Mouse (Mus musculus) midbrain, postnatal 0 days (tissue): ENCODE data around the gene Rab25. TPM values are rescaled to one million over a fixed set of nuclear protein-coding genes. Genes with fewer than 3 reads are reported as not detected.
A peak's percentile ranks its signal among the peaks of the same experiment; 100 is the strongest.
"Not testable (repeated sequence)": the region's sequence is repeated elsewhere in the genome, so short reads cannot be mapped to it uniquely, and the experiment has no call there.

ENCODE experiments used
- ATAC-seq: fragments of 200-750 bp; cut with Nextera tagmentation; 2 replicates; pipeline ENCODE4 v1.8.0; 2017; ENCODE audit warnings: moderate number of reproducible peaks, mild to moderate bottlenecking, moderate TSS enrichment, moderate library complexity; ENCODE audit not compliant: low FRiP score
- DNase-seq: peaks from one replicate; pipeline ENCODE4 v3.0.0-alpha.2; 2015; ENCODE audit warnings: low spot score
- H3K27ac ChIP-seq: fragments of 300-500 bp; sonication (generic); 2 replicates; pipeline ENCODE4 v1.5.1; 2014; ENCODE audit warnings: low read depth, mild to moderate bottlenecking, low read length, mixed read lengths
- H3K27me3 ChIP-seq: fragments of 300-500 bp; sonication (generic); 2 replicates; pipeline ENCODE4 v1.6.1; 2014; ENCODE audit warnings: low read length, control low read depth, mixed read lengths; ENCODE audit not compliant: insufficient read depth
- H3K36me3 ChIP-seq: fragments of 300-500 bp; sonication (generic); 2 replicates; pipeline ENCODE4 v1.6.1; 2014; ENCODE audit warnings: low read length, control low read depth, mixed read lengths; ENCODE audit not compliant: insufficient read depth
- H3K4me1 ChIP-seq: fragments of 300-500 bp; sonication (generic); 2 replicates; pipeline ENCODE4 v1.6.1; 2014; ENCODE audit warnings: mild to moderate bottlenecking, control low read depth, antibody characterized with exemption, low read length, mixed read lengths; ENCODE audit not compliant: insufficient read depth
- H3K4me2 ChIP-seq: fragments of 300-500 bp; sonication (generic); 2 replicates; pipeline ENCODE4 v1.6.1; 2014; ENCODE audit warnings: low read depth, mild to moderate bottlenecking, low read length, mixed read lengths; ENCODE audit not compliant: poor library complexity, severe bottlenecking
- H3K4me3 ChIP-seq: fragments of 300-500 bp; sonication (generic); 2 replicates; pipeline ENCODE4 v1.5.1; 2014; ENCODE audit warnings: low read depth, mild to moderate bottlenecking, low read length, moderate library complexity
- H3K9ac ChIP-seq: fragments of 300-500 bp; sonication (generic); replicated peaks from 2 replicates; pipeline ENCODE4 v1.6.1; 2014; ENCODE audit warnings: mild to moderate bottlenecking, low read length, moderate library complexity, mixed read lengths; ENCODE audit not compliant: poor library complexity, severe bottlenecking
- H3K9me3 ChIP-seq: fragments of 300-500 bp; sonication (generic); 2 replicates; pipeline ENCODE4 v1.6.1; 2016; ENCODE audit warnings: low read length, control low read depth
- CTCF ChIP-seq: IDR thresholded peaks from 2 replicates; pipeline ENCODE4 v1.5.1; 2016; ENCODE audit warnings: antibody characterized with exemption, mild to moderate bottlenecking
- WGBS: fragments of 180-500 bp; shearing (Covaris S2); extraction: QIAGEN DNeasy Blood & Tissue Kit; methylation state at CpG from one replicate; pipeline ENCODE4 v1.1.7; 2014; 5-methylcytosine and 5-hydroxymethylcytosine counted together
- polyA plus RNA-seq: library from polyadenylated mRNA; unstranded; fragments of >200 nt; fragmentation: Nextera tagmentation; extraction: Ambion mirVana; gene quantifications from 2 replicates; pipeline ENCODE4 v1.2.1, GENCODE M21; 2015
- total RNA-seq: library from RNA; depleted of rRNA; stranded (reverse); fragments of >200 nt; gene quantifications from 2 replicates; pipeline ENCODE4 v1.2.3, GENCODE M21; 2014

The Rab25 gene
- total and polyA plus RNA-seq, 2 experiments from 2014 or later, result 0.46 to 0.60 TPM

DNA sequence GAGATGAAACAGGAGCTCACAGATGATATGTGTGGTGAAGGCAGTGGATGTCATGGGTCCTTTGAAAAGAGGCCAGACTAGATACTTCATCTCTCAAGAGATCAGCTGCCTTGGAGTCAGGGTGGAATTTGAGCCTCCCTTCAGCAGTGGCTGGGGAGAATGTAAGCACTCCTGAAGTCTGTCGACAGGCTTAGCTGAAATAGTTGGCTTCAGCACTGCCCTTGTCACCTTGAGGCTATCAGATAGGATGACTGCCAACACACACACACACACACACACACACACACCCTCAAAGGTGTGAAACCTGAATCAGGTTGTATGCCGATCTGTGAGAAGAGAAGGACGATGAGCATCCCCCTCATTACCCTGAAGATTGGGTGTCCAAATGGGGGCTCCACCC is 42.9 kb upstream of the Rab25 start:
- H3K9ac ChIP-seq, result peak overlapping the region; percentile 36; the same call in 1 of the 2 replicates
- no peaks in the 10 kb centered on the region for H3K4me1 ChIP-seq
- no peaks in the 10 kb centered on the region for H3K9me3 ChIP-seq
- H3K27ac ChIP-seq, result no peak overlapping the region
- DNase-seq, result no peak
- H3K4me2 ChIP-seq, result no peak overlapping the region
- peaks cover 19% of the 10 kb centered on the region for H3K36me3 ChIP-seq
- no peaks in the 10 kb centered on the region for H3K27me3 ChIP-seq
- TF ChIP-seq CTCF, result no peak
- WGBS, result 43% methylated on average over 3 of the region's 3 CpGs
- no peak for ATAC-seq
- no peak overlapping the region for H3K4me3 ChIP-seq

DNA sequence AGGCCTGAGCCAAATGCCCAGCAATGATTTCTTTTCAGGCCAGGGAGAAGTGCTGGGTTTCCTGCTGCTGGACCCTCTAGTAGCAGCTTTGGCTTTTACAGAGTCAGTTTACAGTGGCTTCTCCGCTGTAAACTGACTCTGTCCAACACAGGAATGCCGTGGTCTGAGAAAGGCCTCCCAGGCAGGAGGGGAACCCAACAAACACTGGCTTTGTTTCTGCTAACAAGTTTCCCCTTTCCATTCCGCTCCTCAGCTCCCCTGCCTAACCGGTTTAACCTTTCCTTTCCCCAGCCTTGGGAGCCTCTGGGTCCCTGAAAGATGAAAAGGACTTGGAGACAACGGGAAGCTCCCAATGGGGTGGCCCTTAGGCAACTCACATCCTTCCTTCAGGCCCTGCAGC is 42.1 kb upstream of the Rab25 start:
- 25% methylated on average over 5 of the region's 5 CpGs for WGBS
- Histone ChIP-seq H3K4me3 (no peak overlapping the region), H3K9ac (no peak overlapping the region), H3K4me1 (no peaks in the 10 kb centered on the region), H3K9me3 (no peaks in the 10 kb centered on the region), H3K36me3 (peaks cover 25% of the 10 kb centered on the region), H3K27me3 (no peaks in the 10 kb centered on the region), H3K27ac (no peak overlapping the region), H3K4me2 (no peak overlapping the region)
- DNase-seq (no peak), ATAC-seq (no peak)
- TF ChIP-seq CTCF, result no peak

DNA sequence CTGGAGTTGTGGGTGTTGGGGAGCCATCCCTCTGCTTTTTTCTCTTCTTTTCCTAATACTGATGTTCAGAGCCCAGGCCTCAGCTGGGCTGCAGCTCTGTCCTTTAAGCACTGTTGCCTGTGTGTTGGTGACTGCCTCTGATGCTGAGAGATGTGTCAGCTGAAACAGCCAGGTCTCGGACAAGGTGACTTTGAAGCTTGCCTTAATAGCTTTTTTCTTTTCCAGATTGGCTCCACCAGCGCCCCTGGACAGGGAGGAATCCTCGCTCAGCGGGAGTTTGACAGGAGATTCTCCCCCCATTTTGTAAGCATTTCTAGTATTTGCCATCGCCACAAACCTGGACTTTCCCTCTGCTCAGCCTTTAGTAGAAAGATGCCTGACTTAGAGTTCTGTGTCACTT is 38.5 kb upstream of the Rab25 start:
- Histone ChIP-seq H3K36me3 (peaks cover 30% of the 10 kb centered on the region), H3K4me3 (no peak overlapping the region), H3K9ac (no peak overlapping the region), H3K4me1 (no peaks in the 10 kb centered on the region), H3K27ac (no peak overlapping the region), H3K27me3 (no peaks in the 10 kb centered on the region), H3K4me2 (no peak overlapping the region), H3K9me3 (no peaks in the 10 kb centered on the region)
- ATAC-seq, result no peak
- TF ChIP-seq CTCF, result no peak
- 95% methylated on average over 5 of the region's 5 CpGs for WGBS
- no peak for DNase-seq

DNA sequence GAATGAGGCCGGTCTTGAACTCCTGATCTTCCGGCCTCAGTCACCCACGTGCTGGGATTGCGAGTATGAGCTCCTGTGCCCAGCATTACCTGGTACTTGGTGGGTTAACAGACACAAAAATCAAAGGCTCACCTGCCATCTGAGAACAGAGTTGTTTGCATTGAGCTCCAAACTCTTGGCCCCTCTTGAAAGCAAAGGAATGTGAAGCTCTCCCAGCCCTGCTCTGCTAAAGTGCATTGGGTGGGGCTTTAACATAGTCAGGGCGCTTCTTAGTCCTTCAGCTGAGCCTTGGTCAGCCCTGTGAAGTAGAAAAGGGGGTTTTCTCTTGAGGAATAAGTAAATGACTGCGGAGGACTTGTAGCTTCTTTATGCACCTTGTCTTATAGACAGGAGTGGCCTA is 37.7 kb upstream of the Rab25 start:
- no peak overlapping the region for H3K4me3 ChIP-seq
- no peaks in the 10 kb centered on the region for H3K4me1 ChIP-seq
- no peaks in the 10 kb centered on the region for H3K27me3 ChIP-seq
- H3K9ac ChIP-seq, result no peak overlapping the region
- ATAC-seq, result no peak
- peaks cover 30% of the 10 kb centered on the region for H3K36me3 ChIP-seq
- H3K4me2 ChIP-seq, result no peak overlapping the region
- DNase-seq, result no peak
- no peaks in the 10 kb centered on the region for H3K9me3 ChIP-seq
- no peak overlapping the region for H3K27ac ChIP-seq
- WGBS, result 97% methylated on average over 6 of the region's 6 CpGs
- no peak for TF ChIP-seq CTCF

DNA sequence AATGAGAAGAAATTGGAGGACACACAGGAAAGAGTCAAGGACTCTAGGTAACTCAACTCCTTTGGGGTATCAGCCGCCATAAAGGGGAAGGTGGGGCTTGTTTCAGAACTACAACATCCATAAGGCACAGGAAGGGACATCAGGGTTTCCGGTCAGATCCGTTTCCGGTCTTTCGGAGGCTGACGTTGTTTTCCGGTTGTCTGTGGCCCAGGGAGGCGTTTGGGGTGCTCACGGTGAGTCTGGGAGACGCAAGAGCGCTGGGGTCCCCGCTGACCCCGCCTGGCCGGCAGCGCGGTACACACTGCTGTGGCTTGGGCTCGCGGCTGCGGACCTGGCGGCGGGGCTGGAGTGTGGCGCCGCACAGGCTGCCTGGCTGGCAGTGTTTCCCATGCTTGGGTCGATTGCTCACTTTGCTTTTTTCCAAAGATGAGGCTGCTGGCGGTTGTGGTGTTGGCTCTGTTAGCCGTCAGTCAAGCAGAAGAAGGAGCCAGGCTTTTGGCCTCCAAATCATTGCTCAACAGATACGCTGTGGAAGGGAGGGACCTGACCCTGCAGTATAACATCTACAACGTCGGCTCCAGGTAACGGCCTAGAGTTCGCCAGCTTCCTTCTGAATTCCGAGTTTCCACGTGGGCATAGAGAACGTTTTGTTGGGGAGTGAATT is 31.5 kb upstream of the Rab25 start:
- under 1% methylated on average over 34 of the region's 34 CpGs for WGBS
- no peaks in the 10 kb centered on the region for H3K9me3 ChIP-seq
- peak overlapping the region; percentile 85 for H3K4me3 ChIP-seq
- ATAC-seq (peak; percentile 86), DNase-seq (peak; percentile 90)
- no peak for TF ChIP-seq CTCF
- peak overlapping the region; percentile 81 for H3K9ac ChIP-seq
- peak overlapping the region; percentile 64 for H3K4me2 ChIP-seq
- peaks cover 5% of the 10 kb centered on the region; the same call in 1 of the 2 replicates for H3K36me3 ChIP-seq
- no peaks in the 10 kb centered on the region for H3K27me3 ChIP-seq
- H3K4me1 ChIP-seq, result peaks cover 5% of the 10 kb centered on the region; the same call in 1 of the 2 replicates
- H3K27ac ChIP-seq, result peak overlapping the region; percentile 55; the same call in 1 of the 2 replicates

DNA sequence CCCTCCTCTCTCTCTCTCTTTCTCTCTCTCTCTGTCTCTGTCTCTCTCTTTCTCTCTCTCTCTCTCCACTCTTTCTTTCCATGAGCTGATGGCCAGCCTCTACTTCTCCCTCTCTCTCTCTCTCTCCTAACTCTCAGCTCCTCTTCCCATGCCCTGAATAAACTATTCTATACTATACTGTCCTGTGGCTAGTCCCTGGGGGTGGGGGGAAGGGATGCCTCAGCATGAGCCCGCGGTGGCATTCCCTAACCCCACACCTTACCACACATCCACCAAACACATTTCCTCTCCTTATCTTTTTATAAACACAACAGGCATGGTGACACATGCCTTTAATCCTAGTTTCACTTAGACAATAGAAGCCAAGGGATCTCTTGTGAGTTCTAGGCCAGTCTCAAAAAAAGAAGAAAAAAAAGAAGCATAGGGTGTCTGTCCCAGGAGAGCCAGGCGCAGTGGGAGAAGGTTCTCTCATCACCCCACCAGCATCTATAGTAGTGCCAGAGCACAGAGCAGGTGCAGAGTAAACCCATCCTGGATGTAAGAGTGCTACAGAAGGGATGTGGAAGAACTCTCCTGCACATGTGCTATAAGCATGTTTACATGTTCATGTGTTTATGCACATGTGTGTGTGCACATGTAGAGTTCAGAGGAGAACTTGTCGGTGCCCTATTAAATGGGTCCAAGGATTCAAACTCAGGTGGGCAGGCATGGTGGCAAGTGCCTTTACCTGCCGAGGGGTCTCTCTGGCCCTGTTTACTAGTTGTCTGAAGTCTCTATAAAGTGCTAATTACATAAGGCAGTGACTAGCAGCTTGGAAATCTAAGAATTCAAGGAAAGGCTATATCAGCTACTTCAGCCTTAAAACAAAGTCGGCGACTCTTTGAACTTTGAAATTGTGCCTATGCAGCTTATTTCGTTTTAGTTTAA is 30.7 kb upstream of the Rab25 start:
- H3K9ac ChIP-seq, result no peak overlapping the region
- peak overlapping the region; percentile 85 for H3K4me3 ChIP-seq
- H3K27me3 ChIP-seq, result no peaks in the 10 kb centered on the region
- H3K4me2 ChIP-seq, result peak overlapping the region; percentile 64
- H3K9me3 ChIP-seq, result no peaks in the 10 kb centered on the region
- H3K36me3 ChIP-seq, result peaks cover 5% of the 10 kb centered on the region; the same call in 1 of the 2 replicates
- peaks cover 5% of the 10 kb centered on the region; the same call in 1 of the 2 replicates for H3K4me1 ChIP-seq
- DNase-seq, result no peak
- 50% methylated on average over 8 of the region's 8 CpGs for WGBS
- TF ChIP-seq CTCF, result no peak
- ATAC-seq, result no peak
- no peak overlapping the region for H3K27ac ChIP-seq

DNA sequence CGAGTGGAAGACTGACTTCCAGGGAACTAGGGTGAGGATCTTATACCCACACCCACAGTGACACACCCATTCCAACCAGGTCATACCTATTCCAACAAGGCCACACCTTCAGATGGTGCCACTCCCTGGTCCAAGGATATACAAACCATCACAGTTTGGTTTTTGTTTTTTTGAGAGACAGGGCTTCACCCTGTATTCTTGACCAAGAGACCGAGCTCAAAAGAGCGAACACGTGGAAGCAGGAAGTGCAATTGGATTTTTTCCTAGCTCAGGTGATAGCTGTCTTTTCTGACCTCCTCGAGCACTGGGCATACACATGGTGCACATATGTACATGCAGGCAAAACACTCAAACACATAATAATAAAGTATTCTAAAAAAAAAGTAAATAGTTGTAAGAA is 29.7 kb upstream of the Rab25 start:
- 83% methylated on average over 5 of the region's 5 CpGs for WGBS
- not testable (repeated sequence) for ATAC-seq

More for the DNA sequence above, 29.7 kb upstream of the Rab25 start:
- H3K4me3 ChIP-seq, H3K9ac ChIP-seq, H3K4me2 ChIP-seq, DNase-seq, H3K36me3 ChIP-seq, H3K9me3 ChIP-seq, H3K27me3 ChIP-seq, H3K27ac ChIP-seq, H3K4me1 ChIP-seq: not testable (repeated sequence)
